In genomic region chrX:143668242-143668641, GRCm38 (mm10) we compare ENCODE assay signal across 7 mouse cellular contexts.
DNase-seq lines count a peak whose midpoint lies in the region; ATAC-seq and TF ChIP-seq lines count a peak whose summit lies in the region.

No protein-coding gene starts in this region.

- no peaks in the 10 kb centered on the region for H3K9me3 ChIP-seq in forebrain, embryonic 13.5 days (replicated peaks)
- H3K9me3 ChIP-seq in midbrain, embryonic 13.5 days, result no peaks in the 10 kb centered on the region

- peak; percentile 28 for DNase-seq in urinary bladder, postnatal 25 days (ENCODE audit: low spot score)
- no peak for DNase-seq in urinary bladder, adult 2 months (ENCODE audit: low spot score)
- DNase-seq in c-Kit-positive CD71-positive TER-119-positive erythroid progenitor cells, embryonic 14.5 days (ENCODE audit: low spot score), result peak; percentile 1
- DNase-seq in layer of hippocampus, adult 2 months (ENCODE audit: low spot score in 2 of 2), result peak; percentile 53 to 75

- no peak overlapping the region for H3K4me3 ChIP-seq in forebrain, embryonic 13.5 days
- no peak overlapping the region for H3K4me3 ChIP-seq in layer of hippocampus, adult 2 months
- no peak overlapping the region for H3K4me3 ChIP-seq in midbrain, embryonic 13.5 days (replicated peaks)

- H3K4me2 ChIP-seq in forebrain, embryonic 13.5 days, result peak overlapping the region; percentile 61; the same call in 1 of the 2 replicates
- H3K4me2 ChIP-seq in midbrain, embryonic 13.5 days (replicated peaks), result peak overlapping the region; percentile 58; the same call in 1 of the 2 replicates

- no peaks in the 10 kb centered on the region for H3K36me3 ChIP-seq in forebrain, embryonic 13.5 days (ENCODE audit: poor library complexity, severe bottlenecking)
- H3K36me3 ChIP-seq in midbrain, embryonic 13.5 days, result no peaks in the 10 kb centered on the region

- 39% methylated on average over 3 of the region's 3 CpGs for WGBS in forebrain, embryonic 13.5 days
- 52% methylated on average over 3 of the region's 3 CpGs for WGBS in midbrain, embryonic 13.5 days

- H3K9ac ChIP-seq in forebrain, embryonic 13.5 days, result no peak overlapping the region
- no peak overlapping the region for H3K9ac ChIP-seq in midbrain, embryonic 13.5 days (replicated peaks)

- H3K27ac ChIP-seq in forebrain, embryonic 13.5 days, result no peak overlapping the region
- H3K27ac ChIP-seq in layer of hippocampus, adult 2 months, result no peak overlapping the region
- no peak overlapping the region for H3K27ac ChIP-seq in midbrain, embryonic 13.5 days

- no peak for ATAC-seq in forebrain, embryonic 13.5 days
- ATAC-seq in midbrain, embryonic 13.5 days, result no peak
- ATAC-seq in megakaryocyte, adult 5-6 weeks (ENCODE audit: poor library complexity, severe bottlenecking), result no peak

- peaks cover 12% of the 10 kb centered on the region; the same call in 1 of the 2 replicates for H3K4me1 ChIP-seq in forebrain, embryonic 13.5 days
- H3K4me1 ChIP-seq in midbrain, embryonic 13.5 days (replicated peaks), result peaks cover 17% of the 10 kb centered on the region; the same call in 1 of the 2 replicates

- TF ChIP-seq CTCF in layer of hippocampus, adult 2 months (conservative IDR thresholded peaks at IDR 0.05), result peak; percentile 82

- no peaks in the 10 kb centered on the region for H3K27me3 ChIP-seq in forebrain, embryonic 13.5 days
- H3K27me3 ChIP-seq in midbrain, embryonic 13.5 days, result peaks cover 26% of the 10 kb centered on the region
